Comparison of ENCODE assay signal across 27 mouse cellular contexts in genomic region chrX:93097551-93097950, GRCm38 (mm10).
"Had no signal": no experiment of that assay in that cellular context is flagged by ENCODE, and none has a peak within 500 bp of the region (broad histone marks: within the 10 kb centered on the region; RNA-seq: fewer than 3 reads in every experiment).

No protein-coding gene starts in this region.

- H3K4me1 ChIP-seq: limb, embryonic 10.5 days; limb, embryonic 12.5 days; limb, embryonic 13.5 days; limb, embryonic 15.5 days; liver, embryonic 12.5 days; liver, embryonic 13.5 days; liver, embryonic 15.5 days; lung, embryonic 15.5 days; megakaryocyte, embryonic 14.5 days; midbrain, embryonic 10.5 days; midbrain, embryonic 12.5 days; midbrain, embryonic 13.5 days; midbrain, embryonic 15.5 days had no signal

- H3K9me3 ChIP-seq: limb, embryonic 10.5 days; limb, embryonic 12.5 days; limb, embryonic 13.5 days; limb, embryonic 15.5 days; liver, embryonic 12.5 days; liver, embryonic 13.5 days; liver, embryonic 15.5 days; lung, embryonic 15.5 days; midbrain, embryonic 10.5 days; midbrain, embryonic 12.5 days; midbrain, embryonic 13.5 days; midbrain, embryonic 15.5 days had no signal

- H3K27ac ChIP-seq: limb, embryonic 10.5 days; limb, embryonic 12.5 days; limb, embryonic 13.5 days; limb, embryonic 15.5 days; liver, embryonic 12.5 days; liver, embryonic 13.5 days; liver, embryonic 14.5 days; liver, embryonic 15.5 days; lung, embryonic 15.5 days; macrophage; midbrain, embryonic 10.5 days; midbrain, embryonic 12.5 days; midbrain, embryonic 13.5 days; midbrain, embryonic 15.5 days had no signal

- H3K4me3 ChIP-seq: limb, embryonic 10.5 days; limb, embryonic 12.5 days; limb, embryonic 13.5 days; limb, embryonic 15.5 days; liver, embryonic 12.5 days; liver, embryonic 13.5 days; liver, embryonic 15.5 days; lung, embryonic 15.5 days; megakaryocyte, embryonic 14.5 days; midbrain, embryonic 10.5 days; midbrain, embryonic 12.5 days; midbrain, embryonic 13.5 days; midbrain, embryonic 15.5 days; myocyte had no signal

- H3K36me3 ChIP-seq: limb, embryonic 10.5 days; limb, embryonic 12.5 days; limb, embryonic 13.5 days; limb, embryonic 15.5 days; liver, embryonic 12.5 days; liver, embryonic 13.5 days; liver, embryonic 15.5 days; lung, embryonic 15.5 days; midbrain, embryonic 10.5 days; midbrain, embryonic 12.5 days; midbrain, embryonic 13.5 days; midbrain, embryonic 15.5 days had no signal

- DNase-seq: left cerebral cortex, postnatal 4 days; liver; liver, embryonic 13.5 days; liver, postnatal 0 days; lung, adult 18-20 months; lung, adult 2 months; lung, embryonic 14.5 days; lung, postnatal 10 days; lung, postnatal 14 days; lung, postnatal 36 days; lung, postnatal 4 days; midbrain, embryonic 14.5 days had no signal

- H3K9ac ChIP-seq: limb, embryonic 12.5 days; limb, embryonic 13.5 days; limb, embryonic 15.5 days; liver, embryonic 12.5 days; liver, embryonic 13.5 days; liver, embryonic 14.5 days; liver, embryonic 15.5 days; liver, postnatal 0 days; lung, embryonic 14.5 days; lung, embryonic 15.5 days; midbrain, embryonic 12.5 days; midbrain, embryonic 13.5 days; midbrain, embryonic 15.5 days had no signal
